Mouse (Mus musculus) ovary, adult 18-20 months (tissue): Measurements from ENCODE around the gene Tars.

Source experiments
- DNase-seq: peaks from one replicate; pipeline ENCODE4 v3.0.0; 2022; ENCODE audit warnings: low spot score, mixed read lengths

Gene Tars

DNA sequence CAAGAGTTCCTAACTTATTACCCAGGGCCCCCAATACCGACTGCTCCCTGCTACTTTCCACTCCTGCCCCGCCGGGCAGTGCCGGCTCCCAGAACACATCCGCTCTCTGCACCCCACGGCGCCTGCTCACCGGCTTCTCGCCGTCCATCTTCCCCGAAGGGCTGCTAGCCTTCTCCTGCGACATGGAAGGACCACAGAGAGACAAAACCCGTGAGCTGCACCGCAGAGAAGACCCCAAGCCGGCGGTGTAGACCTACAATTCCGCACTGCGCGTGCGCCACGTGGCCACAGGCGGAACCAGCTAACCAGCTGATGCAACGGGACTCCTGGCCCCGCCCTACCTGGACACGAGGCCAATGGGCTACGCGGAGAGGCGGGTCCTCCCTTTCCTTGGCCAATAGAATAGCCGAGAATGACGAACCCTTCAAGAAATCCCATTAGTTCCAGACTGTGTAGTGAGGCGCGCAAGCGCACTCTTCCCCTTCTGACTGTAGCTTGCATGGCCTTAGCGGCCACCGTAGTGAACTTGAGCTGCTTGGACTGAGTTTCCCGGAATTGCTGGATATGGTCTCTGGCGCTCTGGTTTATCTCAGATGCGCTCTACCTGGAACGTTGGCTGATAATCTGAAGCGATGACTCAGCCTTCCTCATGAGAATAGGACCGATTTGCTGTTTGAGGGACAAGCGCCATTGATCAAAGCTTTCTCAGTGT lies at the start of gene Tars:
Tars (minus strand) TSS at position 310 of the 712 bp plus-strand sequence.
- peak; percentile 97 for DNase-seq

DNA sequence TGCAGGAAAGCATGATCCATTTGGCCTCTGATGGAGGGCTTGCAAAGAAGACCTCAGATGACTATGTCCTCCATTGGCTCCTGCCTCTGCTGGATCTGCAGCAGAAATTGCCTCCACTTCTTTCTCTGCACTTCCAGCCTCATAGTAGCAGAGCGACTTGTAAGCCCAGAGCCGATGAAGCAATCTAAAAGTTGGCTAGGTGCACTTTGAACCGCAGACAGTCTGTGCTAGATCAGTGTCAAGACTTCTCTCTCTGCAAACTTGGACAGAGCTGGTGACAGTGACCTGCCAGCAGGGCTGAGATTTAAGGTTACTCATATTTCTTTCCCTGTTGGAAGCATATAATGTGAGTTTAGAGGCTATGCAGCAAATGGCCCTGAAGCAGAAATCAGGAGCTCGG lies 37.9 kb upstream of the Tars start:
- no peak for DNase-seq

DNA sequence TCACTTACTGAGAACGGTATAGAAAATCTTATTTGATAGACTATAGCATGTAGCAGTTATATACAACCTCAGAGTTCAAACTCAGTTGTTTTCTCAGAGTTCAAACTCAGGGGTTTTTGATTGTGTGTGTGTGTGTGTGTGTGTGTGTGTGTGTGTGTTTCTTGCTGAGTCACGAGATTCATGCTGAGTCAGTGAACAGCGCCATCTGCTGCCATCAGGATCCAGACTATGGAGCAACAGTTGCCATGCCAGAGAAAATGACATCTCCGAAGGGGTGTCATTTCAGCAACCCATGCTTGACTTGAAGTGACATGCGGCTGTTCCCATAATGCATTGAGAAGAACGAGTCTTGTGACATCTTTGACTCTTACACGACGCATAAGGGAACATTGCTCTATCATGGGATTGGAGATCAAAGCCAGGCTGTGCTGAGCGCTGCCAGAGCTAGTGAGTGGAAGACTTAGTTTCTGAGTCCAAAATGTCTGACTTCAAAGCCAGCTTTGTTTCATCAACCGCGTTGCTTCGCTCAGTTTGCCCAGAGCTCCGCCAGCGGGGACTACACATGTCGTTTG lies 37.3 kb upstream of the Tars start:
- DNase-seq = no peak

DNA sequence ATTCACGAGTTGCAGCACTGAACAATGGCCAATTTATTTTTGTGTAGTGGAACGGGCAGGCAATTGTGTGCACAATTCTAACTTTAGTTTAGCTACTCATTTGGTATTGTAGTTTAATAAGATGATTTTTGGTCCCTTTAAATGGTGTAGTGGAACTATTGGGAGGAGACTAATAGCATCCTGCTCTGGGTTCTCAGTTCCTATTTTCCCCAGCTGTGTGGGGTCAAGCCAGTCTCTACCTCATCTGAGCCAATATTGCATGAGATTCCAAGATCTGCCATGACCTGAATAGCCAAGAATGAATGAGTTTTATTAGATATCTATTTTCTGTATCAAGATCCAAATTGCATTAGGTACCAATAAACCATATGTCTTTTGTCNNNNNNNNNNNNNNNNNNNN lies 27.4 kb upstream of the Tars start:
- DNase-seq = no peak

DNA sequence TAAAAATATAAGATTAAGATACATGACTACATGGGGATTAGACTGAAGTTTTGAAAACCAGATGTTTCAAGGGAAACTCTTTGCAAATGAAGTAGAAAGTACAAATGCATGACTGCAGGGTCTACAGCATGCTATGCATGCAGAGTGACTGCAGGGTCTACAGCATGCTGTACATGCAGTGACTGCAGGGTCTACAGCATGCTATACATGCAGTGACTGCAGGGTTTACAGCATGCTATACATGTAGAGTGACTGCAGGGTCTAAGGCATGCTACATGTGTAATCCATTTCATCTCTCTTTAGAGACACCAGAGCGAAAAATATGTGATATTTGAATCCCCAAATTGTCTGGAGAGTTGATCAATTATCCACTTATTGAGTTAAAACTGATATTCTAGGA lies 14.0 kb upstream of the Tars start:
- DNase-seq = no peak

DNA sequence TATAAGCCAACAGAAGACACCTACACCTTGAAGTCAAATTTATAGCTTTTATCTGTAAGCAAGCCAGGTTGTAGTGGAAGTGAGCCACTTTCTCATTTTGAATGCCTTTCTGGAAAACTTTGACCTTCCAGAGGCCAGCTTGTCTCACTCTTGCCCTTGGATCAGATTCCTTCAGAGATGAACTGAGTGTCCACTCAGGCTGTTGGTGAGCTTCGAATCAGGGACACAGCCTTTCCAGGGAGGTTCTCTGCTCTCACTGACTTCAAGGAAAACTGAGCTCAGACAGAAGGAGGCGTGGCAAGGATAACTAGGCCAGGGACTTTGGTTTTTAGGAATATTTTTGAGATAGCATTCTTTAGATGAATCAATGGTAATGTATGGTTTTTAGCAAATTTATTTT lies 13.1 kb upstream of the Tars start:
- DNase-seq = no peak

DNA sequence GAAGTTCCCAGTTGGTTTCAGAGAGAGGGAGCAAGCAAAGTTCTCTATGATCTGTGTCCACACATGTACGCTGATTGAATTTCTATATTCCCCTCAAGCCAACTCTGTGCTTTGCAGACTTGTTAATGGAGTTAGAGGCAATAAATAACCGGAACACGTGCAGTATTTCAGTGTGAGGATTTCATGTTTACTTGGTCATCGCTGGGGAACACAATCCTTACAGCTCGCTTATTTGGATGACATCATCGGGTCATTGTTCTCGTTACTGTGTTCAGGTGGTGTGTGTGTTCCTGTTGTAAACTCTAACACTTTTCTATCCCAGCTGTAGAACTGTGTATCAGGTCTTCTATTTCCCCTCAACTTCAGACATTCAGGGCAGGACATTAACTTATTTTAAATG lies 12.4 kb upstream of the Tars start:
- DNase-seq = no peak

DNA sequence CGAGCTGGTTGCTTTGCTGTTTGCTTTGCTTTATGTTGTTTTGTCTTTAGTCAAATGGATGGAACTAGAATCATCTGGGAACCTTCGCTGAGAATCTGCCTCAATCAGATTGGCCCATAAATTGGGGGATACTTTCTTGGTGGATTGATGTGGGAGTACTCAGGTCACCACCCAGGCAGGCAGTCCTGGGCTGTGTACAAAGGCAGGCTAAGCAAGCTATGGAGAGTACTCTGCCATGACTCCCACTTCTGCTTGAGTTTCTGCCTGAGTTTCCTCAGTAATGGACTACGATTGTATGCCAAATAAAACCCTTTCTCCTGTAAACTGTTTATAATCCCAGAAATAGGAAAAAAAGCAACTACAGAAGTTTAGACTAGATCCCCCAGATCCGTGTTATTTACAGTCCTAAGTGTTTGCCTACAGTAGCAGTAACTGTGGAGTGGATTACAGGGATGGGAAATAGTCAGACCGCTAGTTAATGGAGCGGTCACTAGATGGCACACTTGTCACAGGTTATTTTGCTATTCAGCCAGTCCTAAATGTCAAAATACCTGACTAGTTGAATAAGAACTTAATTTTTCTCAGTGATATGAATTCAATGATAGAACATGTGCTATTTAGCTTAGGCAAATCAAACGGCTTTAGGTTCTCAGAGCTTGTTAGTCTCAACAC lies 8.8 kb upstream of the Tars start:
- no peak for DNase-seq

DNA sequence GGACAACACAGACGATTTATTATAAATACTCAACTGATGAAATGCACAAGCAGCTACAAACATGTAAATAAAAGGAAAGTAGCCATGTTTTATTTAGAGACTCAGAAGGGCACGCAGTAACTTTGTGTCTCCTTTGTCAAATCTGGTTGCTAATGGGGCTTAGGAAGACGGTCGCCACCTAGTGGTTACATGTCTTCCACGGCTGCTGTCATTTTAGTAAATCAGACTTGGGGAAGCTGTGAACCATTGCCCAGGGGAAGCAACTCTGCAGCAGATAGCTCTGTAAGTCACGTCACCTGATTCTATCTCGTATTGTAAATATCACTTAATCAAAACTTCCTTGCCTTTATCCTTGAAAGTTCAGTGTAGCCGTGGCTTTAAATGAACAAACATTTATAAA lies 7.9 kb upstream of the Tars start:
- peak; percentile 12 for DNase-seq

DNA sequence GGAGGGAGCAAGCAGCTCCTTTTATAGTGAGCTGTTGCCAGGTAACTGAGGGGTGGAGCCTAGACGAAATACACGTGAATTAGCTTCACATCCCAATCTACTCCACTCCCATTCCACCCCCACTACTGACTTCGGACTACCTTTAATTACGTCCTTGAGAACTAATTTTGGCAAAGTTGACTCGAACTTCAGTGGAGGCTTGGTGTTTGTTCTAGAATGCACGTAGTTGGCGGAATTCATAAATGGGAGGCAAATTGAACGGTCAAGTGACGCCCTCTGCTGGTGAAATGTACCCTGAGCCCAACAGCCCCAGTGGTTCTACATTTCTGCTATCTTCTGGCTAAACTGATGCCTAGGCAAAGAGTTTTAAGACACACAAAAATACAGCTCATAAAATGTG lies 7.3 kb upstream of the Tars start:
- DNase-seq = no peak

DNA sequence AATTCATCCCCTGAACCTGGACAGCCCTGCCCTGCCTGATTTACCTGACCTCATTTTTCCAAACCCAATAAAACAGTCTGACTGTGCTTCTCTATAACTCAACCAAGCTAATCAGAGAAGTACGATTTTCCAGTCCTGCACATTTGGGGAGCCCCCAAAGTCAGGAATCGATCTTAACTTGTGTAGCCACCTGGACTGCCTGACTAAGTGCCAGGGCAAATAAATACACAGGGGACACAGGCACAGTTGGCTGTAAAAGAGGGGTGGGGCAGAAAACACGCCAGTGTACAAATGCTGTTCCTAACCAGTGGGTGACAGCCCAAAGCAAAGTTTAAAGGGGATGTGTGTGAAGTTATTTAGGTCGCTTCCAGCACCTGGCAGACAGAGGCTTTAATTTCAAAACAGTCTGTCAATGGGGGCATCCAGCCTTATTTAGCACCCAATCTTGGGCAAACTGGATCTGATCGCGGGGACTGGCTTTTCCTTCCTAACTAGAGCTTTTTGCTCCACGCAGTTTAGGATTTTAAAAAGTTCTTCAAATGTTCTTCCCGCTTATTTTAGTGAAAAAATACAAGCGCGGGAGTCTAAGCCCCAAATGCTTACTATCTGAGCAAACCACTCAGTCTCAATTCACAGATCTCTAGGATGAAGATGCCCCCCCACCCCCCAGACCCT lies 652 bp downstream of the Tars start:
- DNase-seq = no peak

DNA sequence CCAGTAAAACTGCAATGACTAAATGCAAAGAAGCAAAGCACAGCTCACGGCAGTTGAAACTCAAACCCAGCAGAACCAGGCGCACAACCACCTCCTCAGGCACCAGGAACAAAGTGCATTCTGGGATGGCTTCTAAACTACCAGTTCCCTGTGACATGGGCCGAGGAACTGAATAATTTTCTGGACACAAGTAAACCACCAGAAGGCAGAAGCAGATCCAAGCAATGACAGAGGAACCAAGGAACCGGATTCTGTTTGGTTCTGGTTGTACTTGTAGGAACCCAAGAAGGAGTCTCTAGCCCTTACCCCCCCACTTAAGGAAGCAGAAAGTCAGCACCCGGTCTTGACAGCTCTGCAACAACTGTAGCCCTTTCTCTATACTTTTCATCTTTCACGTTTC lies 3.0 kb downstream of the Tars start:
- DNase-seq = no peak

DNA sequence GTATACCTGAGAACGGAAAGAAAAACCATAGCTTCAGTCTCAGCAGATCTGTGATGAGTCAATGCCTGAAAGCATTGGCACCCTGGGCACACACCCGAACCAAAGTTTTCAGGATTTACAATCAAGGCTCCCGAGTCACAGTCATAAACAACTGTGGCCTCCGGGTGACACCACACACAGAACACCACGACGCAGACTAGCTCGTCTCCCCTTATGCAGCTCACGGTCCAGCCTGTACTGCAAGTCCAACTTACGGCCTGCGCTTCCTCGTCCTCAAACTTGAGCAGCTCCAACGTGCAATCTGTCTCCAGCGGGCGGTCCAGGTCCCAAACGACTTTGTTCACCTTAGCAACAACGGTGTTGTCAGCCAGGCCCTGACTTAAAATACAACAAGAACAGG lies 6.6 kb downstream of the Tars start:
- DNase-seq = no peak

DNA sequence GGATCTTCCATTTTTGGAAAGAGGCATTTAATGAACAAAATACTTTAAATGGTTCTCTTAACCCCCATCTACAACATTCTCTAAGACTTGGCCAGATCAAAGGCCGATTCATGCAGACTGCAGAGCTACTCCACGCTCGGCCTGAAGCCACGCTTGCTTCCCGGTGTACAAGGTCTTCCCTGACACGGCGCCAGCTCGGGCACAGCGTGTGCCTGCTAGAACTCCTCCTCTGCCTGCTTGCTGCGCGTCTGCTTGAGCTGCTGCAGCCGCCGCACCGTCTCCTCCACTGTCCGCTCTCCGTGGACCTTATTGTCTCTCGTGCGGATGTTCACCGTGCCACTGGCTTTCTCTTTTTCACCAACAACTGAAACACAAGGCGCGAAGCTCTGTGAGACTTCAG lies 15.7 kb downstream of the Tars start:
- no peak for DNase-seq

DNA sequence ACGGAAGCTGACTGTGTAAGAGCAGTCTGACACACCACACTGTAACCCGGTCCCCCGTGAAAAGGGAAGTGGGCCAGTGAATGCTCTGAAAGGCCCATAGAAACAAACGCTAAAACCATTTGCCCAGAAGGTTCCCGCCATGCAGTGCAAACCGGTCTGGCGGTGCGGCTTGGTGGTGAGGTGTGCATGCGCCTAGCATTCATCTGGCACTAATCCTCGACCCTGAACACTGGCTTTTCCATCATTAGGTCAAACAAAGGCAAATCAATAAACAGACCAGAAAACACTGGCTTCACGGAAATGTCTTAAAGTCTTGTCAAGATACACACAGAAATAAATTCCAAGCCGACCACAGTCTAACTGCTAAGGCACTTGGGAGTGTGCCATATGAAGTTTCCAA lies 16.9 kb downstream of the Tars start:
- DNase-seq = no peak

DNA sequence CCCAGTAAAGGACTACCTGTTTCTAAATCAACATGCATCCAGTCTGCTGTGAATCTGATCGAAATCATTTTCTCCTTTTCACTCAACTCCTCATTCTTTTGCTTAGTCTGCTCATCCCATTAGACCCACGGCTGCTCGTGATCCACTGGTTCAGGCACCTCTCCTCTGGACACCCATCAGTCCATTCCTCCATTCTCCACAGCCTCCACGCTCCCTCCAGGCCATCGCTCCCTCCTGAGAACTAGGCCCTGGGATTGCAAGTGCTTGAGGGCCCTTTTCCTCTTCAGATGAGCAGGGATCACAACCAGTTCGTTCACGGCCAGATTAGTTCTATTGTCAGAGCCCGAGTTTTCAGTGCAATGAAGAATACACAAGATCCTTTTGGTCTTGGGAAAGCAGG lies 18.8 kb downstream of the Tars start:
- no peak for DNase-seq

DNA sequence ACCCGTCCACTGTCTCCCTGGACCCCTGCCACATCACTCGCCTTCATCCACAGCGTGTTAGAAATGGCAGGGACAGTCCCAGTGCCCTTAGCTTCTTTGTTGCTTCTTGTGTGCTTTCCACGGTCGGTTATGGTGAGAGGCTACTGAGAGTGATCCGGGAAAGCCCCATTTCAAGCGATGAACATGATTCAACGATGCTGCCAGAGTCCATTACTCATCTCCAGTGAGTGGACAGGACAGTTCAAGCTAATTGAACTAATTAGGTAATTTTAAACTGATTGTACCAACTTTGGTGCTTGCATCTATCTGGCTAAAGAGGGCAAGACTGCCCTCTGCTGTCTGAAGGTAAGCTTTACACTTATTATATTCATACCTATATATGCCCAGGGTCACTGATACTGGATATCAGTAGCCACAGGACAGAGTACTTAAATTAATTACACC lies 19.4 kb downstream of the Tars start:
- no peak for DNase-seq

DNA sequence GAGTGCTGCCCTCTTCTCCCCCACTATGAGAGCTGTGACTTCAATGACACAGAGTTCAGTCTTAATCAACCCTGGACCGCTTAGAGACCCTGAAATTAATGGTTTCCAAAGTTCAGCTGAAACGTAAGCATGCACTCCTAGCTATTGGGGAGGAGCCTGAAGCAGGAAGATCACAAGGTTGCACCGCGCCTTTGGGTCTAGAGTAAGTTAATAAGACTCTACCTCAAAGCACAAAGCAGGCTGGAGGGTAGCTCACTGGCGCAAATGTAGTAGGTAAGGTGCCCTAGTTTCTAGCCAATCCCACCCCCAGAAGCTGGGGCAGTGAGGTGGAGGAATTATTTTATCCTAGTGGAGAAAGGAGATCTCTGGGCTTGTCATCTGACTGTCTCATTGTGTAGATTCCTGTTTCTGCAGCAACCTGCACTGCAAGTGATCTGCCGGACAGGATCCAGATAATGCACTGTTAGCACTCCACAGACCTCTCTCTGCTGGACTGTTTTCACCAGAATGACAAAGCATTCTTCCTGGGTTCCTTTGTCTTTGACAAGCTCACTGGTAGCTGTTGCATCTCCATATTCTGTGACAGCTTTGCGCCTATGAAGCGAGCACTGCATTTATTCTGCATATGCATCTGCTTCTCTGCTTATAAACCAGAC lies 19.9 kb downstream of the Tars start:
- no peak for DNase-seq

DNA sequence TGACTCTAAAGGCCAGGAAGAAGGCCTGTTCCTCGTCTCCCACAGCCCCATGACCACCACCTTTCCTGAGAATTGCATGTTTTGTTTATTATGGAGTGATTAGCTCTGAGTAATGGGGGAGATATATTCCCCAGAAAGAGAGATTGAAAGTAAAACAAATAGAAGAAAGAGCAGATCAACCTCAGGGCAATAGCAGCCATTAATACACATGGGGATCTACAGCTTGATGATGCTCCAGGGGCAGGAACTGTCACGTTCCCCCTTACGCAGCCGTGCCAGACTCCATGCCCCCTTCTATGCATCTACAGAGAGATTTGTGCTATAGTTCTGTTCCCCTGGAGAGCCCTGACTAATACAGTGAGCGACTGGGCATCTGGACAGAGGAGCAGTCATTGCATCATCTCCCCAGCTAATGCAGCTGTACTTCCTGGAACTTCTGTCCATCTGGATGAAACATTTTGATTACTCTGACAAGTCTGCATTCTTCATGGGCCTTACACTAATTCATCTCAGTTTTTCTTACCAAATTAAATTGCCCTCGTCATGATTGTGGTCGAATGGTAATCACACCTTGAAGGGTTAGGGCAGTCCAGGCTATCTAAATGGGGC lies 28.9 kb downstream of the Tars start:
- no peak for DNase-seq

DNA sequence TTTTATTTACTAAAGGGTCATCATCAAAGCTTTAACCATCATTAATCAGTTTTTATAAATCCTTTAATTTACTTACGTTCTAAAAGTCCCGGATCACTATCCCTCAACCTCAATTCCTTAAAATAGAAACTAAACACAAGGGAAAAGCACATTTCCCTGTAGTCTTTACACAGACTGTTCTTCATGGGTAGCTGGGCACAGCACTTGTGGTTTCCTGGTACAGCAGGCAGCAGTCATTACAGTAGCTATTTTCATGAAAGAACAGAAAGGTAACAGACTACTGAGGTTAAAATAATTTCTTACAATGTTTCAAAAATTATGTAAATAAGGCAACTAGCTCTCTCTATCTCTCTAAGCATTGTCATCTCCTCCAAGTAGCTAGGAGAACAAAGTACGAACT lies 29.9 kb downstream of the Tars start:
- no peak for DNase-seq

DNA sequence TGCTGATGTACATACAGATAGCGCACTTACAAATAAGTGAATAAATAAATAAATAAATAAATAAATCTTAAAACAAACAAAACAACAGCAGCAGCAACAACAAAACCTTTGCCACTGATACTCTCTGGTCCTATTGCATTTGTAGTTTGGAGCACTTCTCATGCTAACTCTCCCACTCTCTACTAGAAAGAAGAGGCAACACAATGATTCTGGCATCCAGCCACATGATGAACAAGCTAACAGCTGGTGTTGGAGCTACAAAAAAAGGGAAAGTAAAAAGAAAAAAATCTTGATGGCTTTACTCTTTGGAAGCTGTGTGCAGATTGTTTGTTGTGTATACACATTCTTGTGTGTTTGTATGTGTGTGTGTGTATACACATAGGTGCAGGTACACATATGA lies 34.7 kb downstream of the Tars start:
- DNase-seq = no peak

DNA sequence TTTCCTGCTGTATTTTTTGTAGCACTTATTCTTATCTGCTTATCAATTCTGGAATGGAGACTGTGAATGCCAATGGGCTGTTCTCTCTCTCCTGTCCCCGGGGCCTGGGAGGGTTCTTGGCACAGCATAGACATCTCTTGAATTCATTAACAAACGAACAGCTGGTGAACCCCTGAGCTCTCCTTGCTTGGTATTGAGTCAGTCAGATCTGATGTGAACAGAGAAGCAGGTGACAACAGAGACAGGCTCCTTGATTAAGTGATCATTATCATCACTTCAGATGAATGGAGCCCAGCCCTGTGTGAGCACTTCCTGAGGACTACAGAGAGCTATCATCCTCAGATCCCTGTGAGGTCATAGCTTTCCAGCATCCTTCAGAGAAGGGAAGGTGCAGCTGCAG lies 35.4 kb downstream of the Tars start:
- DNase-seq = no peak
